Mouse (Mus musculus) monocyte, adult 59 days (primary cell): ENCODE measurements around the gene Azin2. TPM values are rescaled to one million over a fixed set of nuclear protein-coding genes. Genes with fewer than 3 reads are reported as not detected.

Experiments
- total RNA-seq, 2 experiments: library from RNA; stranded (reverse); gene quantifications; one replicate each; pipeline ENCODE4 v1.2.4; 2023

The Azin2 gene
- total RNA-seq = 1 to 10 TPM; 5.9 to 8.1 TPM

DNA sequence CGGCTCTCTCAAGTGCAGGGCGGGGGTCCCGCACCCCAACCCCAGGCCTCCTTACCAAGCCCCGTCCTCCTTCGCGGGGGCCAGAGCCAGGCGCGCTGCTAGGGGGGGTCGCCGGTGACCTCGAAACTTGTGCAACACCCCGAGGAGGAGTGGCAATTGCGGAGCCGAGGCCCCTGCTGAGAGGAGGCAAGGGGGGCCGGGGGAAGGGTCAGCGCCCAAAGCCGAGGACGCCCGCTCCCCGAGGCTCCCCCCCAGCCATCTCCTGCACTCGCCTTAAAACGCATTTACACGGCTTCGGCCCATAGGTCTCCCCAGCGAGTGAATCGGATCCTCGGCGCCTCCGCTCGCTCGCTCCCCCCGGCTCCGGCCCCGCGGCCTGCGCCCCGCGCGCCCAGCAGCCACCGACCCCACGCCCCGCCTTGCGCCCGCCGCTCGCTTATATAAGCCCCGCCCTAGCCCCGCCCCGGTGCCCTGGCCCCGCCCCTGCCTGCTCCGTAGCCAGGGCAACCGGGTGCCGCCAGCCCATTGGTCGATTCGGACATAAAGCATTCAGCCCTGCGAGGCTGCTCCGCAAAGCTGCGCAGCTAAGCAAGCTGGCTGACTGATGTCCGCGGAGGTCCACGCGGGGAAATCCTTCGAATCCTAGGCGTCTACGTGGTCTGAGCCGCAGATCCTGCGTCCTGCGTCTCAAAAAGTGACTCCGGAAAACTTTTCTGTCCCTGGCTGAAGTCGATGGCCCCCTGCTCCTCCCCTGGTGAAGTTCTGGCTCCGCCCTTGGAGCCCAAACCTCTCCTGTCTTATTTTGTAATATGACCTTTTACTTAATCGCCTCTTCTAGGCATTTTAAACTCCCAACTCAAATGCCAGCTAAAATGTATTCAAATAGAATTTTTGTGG, at the start of gene Azin2:
Azin2 (minus strand) TSS at position 414 of the 897 bp plus-strand sequence.

DNA sequence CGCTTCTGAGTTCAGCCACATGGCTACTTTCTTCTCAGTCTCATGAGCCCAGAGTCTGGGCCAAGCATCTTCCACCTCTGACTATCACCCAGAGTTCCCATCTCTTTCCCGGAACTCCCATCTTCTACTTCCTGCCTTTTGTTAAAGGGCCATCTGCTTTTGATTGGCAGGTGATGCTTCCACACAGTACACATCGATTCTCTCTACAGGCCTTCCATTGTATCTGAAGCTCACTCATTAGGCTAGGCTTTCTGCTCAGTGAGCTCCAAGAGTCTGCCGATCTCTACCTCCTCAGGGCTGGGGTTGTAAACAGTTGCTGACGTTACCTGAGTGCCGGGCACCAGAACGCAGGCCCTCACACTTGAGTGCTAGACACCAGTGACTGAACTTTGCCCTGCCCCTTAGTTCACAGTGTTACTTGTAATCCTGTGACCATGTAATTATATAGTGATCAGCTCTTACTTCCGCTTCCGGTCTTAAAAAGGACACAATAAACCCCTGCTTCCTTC, 29.3 kb upstream of the Azin2 start, which contains the start of gene Ak2:
Ak2 (plus strand) TSS at position 459 of the 509 bp plus-strand sequence.

DNA sequence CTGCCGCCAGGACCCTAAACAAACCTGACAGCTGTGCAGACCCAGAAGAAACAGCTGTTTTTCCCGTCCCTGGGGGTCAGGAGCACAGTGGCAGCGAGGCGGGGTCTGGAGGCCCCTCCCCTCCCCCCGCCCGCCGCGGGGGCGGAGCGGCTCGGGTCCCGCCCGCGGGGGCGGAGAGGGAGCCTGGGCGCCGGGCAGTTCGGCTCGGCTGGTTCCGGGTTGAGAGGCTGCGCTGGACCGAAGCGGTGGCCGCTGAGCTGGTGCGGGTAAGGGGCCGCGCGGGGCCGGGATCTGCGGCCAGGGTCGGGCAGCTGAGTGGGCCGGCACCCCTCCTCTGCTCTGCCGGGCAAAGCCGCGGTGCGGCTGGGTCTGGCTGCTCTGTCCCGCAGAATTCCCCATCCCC, 78.9 kb downstream of the Azin2 start, which contains the start of gene Trim62:
Trim62 (plus strand) TSS at position 202 of the 403 bp plus-strand sequence.

Other genes with a start within 250 kb of the Azin2 start
- gene A3galt2, start 207.1 kb downstream of the Azin2 start, total RNA-seq = under 1 TPM; 0.50 to 0.85 TPM
- 10 to 100 TPM; 25.3 to 25.6 TPM for gene Zfp362, start 156.4 kb downstream of the Azin2 start, total RNA-seq
- 1 to 10 TPM; 6.3 to 7.3 TPM for gene Trim62, start 78.9 kb downstream of the Azin2 start, total RNA-seq
- 10 to 100 TPM; 80.6 to 81.9 TPM for gene Ak2, start 29.5 kb upstream of the Azin2 start, total RNA-seq
- gene Rnf19b, start 95.8 kb upstream of the Azin2 start, total RNA-seq = 100 to 1,000 TPM; 314 to 328 TPM
- not detected for gene Tmem54, start 143.1 kb upstream of the Azin2 start, total RNA-seq
- gene Hpca, start 159.6 kb upstream of the Azin2 start, total RNA-seq = not detected
- not detected for gene Fndc5, start 174.6 kb upstream of the Azin2 start, total RNA-seq
- 10 to 100 TPM; 17.5 to 18.9 TPM for gene S100pbp, start 227.3 kb upstream of the Azin2 start, total RNA-seq
- gene Yars, start 227.3 kb upstream of the Azin2 start, total RNA-seq = 10 to 100 TPM; 30.6 to 40.5 TPM